Mouse (Mus musculus): ENCODE results near the gene Satb1. TPM values are rescaled to one million over a fixed set of nuclear protein-coding genes. Genes with fewer than 3 reads are reported as not detected.

Gene Satb1
- polyA plus RNA-seq, 1 experiment = 495 TPM

- WGBS = 84% methylated on average over 8 of the region's 8 CpGs
- H3K27ac ChIP-seq (ENCODE audit: insufficient read depth, low read depth, low read length) = no peak overlapping the region
- TF ChIP-seq POLR2A (IDR thresholded peaks at IDR 0.05; ENCODE audit: insufficient read depth, low read depth, low read length) = no peak
- no peak for TF ChIP-seq CTCF (IDR thresholded peaks at IDR 0.05; ENCODE audit: insufficient read depth, low read depth, low read length)
- H3K4me3 ChIP-seq (ENCODE audit: insufficient read depth, low read depth, low read length) = no peak overlapping the region
- H3K4me1 ChIP-seq (ENCODE audit: control insufficient read depth, insufficient read depth, low read length) = peaks cover 5% of the 10 kb centered on the region; the same call in 1 of the 2 replicates
Observed at GRCm38 (mm10) chr17:51763600-51763999, 69.5 kb downstream of the Satb1 start.

DNA sequence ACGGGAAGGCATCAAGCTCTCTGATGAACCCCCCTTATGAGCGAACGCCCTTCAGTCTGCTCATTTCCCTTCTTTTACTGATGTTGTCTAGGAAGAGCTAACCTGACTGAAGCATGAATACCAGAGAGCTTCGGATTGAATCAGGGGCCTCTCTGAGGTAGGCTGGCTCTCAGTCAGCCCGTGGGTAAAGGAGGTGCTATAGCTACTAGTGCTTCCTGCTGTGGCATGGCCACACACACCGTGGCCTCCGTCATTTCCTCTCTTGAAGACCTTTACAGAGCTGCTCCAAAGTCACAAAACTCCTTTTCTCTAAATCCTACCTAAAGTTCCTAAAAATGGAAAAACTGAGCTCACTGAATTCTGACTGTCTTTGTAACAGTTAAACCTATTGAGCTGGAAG lies 70.6 kb downstream of the Satb1 start:
- TF ChIP-seq POLR2A (IDR thresholded peaks at IDR 0.05; ENCODE audit: insufficient read depth, low read depth, low read length) (no peak), CTCF (IDR thresholded peaks at IDR 0.05; ENCODE audit: insufficient read depth, low read depth, low read length) (no peak)
- H3K4me3 ChIP-seq (ENCODE audit: insufficient read depth, low read depth, low read length) = no peak overlapping the region
- WGBS = 91% methylated on average over 7 of the region's 7 CpGs
- H3K4me1 ChIP-seq (ENCODE audit: control insufficient read depth, insufficient read depth, low read length) = peaks cover 5% of the 10 kb centered on the region; the same call in 1 of the 2 replicates
- no peak overlapping the region for H3K27ac ChIP-seq (ENCODE audit: insufficient read depth, low read depth, low read length)

DNA sequence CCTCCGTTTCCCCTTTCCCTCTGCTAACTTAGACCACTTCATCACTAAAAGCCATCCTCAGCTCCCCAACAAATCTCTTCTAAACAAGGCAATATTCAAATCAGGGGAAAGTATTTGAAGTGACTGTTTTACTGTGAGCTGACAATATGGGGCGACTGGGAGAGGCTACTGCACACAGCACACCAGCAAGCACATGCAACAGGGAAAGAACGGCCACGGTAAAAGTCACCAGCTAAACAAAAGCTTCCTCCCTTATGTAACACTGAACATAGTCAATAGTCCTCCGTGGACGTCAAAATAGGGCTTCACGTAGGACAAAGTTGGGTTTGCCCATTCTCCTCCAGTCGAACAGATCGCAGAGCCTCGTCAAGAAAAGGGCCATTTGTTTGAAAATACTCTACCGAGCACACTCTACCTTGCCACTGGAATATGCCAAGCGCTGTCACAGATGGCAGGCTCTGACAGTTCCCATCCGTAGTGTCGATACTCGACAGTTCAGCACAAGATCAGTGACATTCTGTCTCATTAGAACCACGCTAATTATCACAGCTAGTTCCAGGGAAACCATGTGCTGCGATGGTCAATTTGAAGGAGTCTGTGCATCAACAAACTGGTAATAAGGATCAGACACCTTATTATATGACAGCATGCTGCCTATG lies 72.0 kb downstream of the Satb1 start:
- 56% methylated on average over 17 of the region's 17 CpGs for WGBS
- Histone ChIP-seq H3K4me3 (ENCODE audit: insufficient read depth, low read depth, low read length) (no peak overlapping the region), H3K4me1 (ENCODE audit: control insufficient read depth, insufficient read depth, low read length) (peaks cover 5% of the 10 kb centered on the region; the same call in 1 of the 2 replicates), H3K27ac (ENCODE audit: insufficient read depth, low read depth, low read length) (no peak overlapping the region)
- no peak for TF ChIP-seq CTCF (IDR thresholded peaks at IDR 0.05; ENCODE audit: insufficient read depth, low read depth, low read length)
- no peak for TF ChIP-seq POLR2A (IDR thresholded peaks at IDR 0.05; ENCODE audit: insufficient read depth, low read depth, low read length)

DNA sequence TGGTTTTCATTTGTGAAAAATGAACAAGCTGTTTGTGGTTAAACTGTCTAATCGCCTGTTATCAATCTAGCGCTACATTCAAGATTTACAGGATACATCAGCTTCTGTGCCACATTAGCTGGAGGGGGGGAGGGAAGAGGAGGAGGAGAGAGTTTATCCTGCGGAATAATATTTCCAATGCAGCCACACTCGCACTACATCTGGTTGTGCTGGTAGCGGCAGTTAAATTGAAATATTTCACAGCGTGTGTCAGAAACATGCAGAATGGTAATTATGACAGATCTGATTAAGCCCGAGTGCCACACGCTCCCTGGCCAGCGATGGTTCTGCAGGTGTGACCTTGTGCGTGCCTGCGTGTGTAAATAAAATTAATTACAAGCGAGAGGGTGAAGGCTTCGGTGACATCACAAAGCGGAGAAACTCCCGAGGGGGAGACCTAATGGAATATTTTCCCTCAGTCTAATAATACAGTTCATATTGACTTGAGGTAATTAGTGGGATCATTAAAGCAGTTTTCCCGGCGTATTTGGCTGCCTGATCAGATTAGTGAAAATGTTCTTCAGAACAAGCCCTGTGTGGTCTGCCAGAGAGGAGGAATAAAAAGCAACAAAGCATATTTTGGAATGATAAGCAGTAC lies 72.7 kb downstream of the Satb1 start:
- TF ChIP-seq CTCF (IDR thresholded peaks at IDR 0.05; ENCODE audit: insufficient read depth, low read depth, low read length) (no peak), POLR2A (IDR thresholded peaks at IDR 0.05; ENCODE audit: insufficient read depth, low read depth, low read length) (no peak)
- Histone ChIP-seq H3K4me1 (ENCODE audit: control insufficient read depth, insufficient read depth, low read length) (peaks cover 5% of the 10 kb centered on the region; the same call in 1 of the 2 replicates), H3K27ac (ENCODE audit: insufficient read depth, low read depth, low read length) (no peak overlapping the region), H3K4me3 (ENCODE audit: insufficient read depth, low read depth, low read length) (peak overlapping the region; percentile 44)
- 23% methylated on average over 17 of the region's 17 CpGs for WGBS

GRCm38 (mm10) chr17:51759509-51759908 lies 73.6 kb downstream of the Satb1 start:
- H3K27ac ChIP-seq (ENCODE audit: insufficient read depth, low read depth, low read length) = no peak overlapping the region
- no peak for TF ChIP-seq CTCF (IDR thresholded peaks at IDR 0.05; ENCODE audit: insufficient read depth, low read depth, low read length)
- no peak for TF ChIP-seq POLR2A (IDR thresholded peaks at IDR 0.05; ENCODE audit: insufficient read depth, low read depth, low read length)
- no peak overlapping the region for H3K4me3 ChIP-seq (ENCODE audit: insufficient read depth, low read depth, low read length)
- WGBS = 67% methylated on average over 4 of the region's 4 CpGs
- peaks cover 5% of the 10 kb centered on the region; the same call in 1 of the 2 replicates for H3K4me1 ChIP-seq (ENCODE audit: control insufficient read depth, insufficient read depth, low read length)

DNA sequence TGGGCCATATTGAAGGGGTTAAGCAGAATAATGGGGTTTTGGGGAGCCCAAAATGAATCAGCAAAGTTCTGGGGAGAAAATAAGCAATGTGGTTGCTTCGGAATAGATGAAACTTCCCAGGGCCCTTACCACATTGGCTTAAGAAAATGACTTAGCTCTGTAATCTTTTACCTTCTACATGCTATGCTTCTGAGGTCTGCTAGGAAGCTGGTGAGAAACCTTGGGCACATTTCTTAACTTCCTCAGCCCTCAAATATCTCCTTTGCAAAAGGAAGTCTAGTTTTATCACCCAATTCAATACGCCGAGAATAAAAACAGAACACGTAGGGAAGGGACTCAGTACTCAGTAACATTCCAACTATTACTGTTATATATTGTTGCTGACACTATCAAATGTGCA lies 80.9 kb downstream of the Satb1 start:
- H3K4me1 ChIP-seq (ENCODE audit: control insufficient read depth, insufficient read depth, low read length) = no peaks in the 10 kb centered on the region
- 95% methylated on average over 4 of the region's 4 CpGs for whole genome bisulfite sequencing
- no peak overlapping the region for H3K27ac ChIP-seq (ENCODE audit: insufficient read depth, low read depth, low read length)
- H3K4me3 ChIP-seq (ENCODE audit: insufficient read depth, low read depth, low read length) = no peak overlapping the region
- TF ChIP-seq POLR2A (IDR thresholded peaks at IDR 0.05; ENCODE audit: insufficient read depth, low read depth, low read length) (no peak), CTCF (IDR thresholded peaks at IDR 0.05; ENCODE audit: insufficient read depth, low read depth, low read length) (no peak)

- Histone ChIP-seq H3K4me1 (ENCODE audit: control insufficient read depth, insufficient read depth, low read length) (no peaks in the 10 kb centered on the region), H3K4me3 (ENCODE audit: insufficient read depth, low read depth, low read length) (no peak overlapping the region), H3K27ac (ENCODE audit: insufficient read depth, low read depth, low read length) (no peak overlapping the region)
- 67% methylated on average over 9 of the region's 9 CpGs for WGBS
- no peak for TF ChIP-seq POLR2A (IDR thresholded peaks at IDR 0.05; ENCODE audit: insufficient read depth, low read depth, low read length)
- TF ChIP-seq CTCF (IDR thresholded peaks at IDR 0.05; ENCODE audit: insufficient read depth, low read depth, low read length) = no peak
Observed at GRCm38 (mm10) chr17:51747204-51747603, 85.9 kb downstream of the Satb1 start.

DNA sequence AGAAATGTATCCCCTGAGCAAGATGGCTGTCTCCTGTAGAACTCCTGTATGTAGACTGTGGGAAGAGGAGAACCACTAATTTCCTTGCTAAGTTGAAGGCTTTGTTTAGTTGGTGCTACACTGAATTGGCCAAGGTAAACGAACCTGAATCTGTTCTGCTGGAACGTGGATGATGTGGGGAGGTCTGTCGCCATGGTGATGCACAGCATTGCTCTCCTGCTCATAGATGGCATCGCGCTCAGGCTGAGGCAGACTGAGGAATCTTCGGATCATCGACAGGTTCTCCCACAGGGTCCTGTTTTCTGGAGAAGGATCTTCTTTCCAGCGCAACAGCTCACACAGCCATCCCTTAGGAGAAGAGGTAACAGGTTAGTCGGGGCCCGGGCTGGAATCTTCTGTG lies 90.6 kb downstream of the Satb1 start:
- Histone ChIP-seq H3K4me1 (ENCODE audit: control insufficient read depth, insufficient read depth, low read length) (peaks cover 3% of the 10 kb centered on the region), H3K27ac (ENCODE audit: insufficient read depth, low read depth, low read length) (no peak overlapping the region), H3K4me3 (ENCODE audit: insufficient read depth, low read depth, low read length) (no peak overlapping the region)
- 82% methylated on average over 10 of the region's 10 CpGs for WGBS
- TF ChIP-seq POLR2A (IDR thresholded peaks at IDR 0.05; ENCODE audit: insufficient read depth, low read depth, low read length) (no peak), CTCF (IDR thresholded peaks at IDR 0.05; ENCODE audit: insufficient read depth, low read depth, low read length) (no peak)

- Histone ChIP-seq H3K27ac (ENCODE audit: insufficient read depth, low read depth, low read length) (no peak overlapping the region), H3K4me1 (ENCODE audit: control insufficient read depth, insufficient read depth, low read length) (peaks cover 3% of the 10 kb centered on the region), H3K4me3 (ENCODE audit: insufficient read depth, low read depth, low read length) (no peak overlapping the region)
- WGBS = 94% methylated on average over 10 of the region's 10 CpGs
- TF ChIP-seq CTCF (IDR thresholded peaks at IDR 0.05; ENCODE audit: insufficient read depth, low read depth, low read length) (no peak), POLR2A (IDR thresholded peaks at IDR 0.05; ENCODE audit: insufficient read depth, low read depth, low read length) (no peak)
Observed at GRCm38 (mm10) chr17:51741126-51741525, 92.0 kb downstream of the Satb1 start.

Data from olfactory bulb, adult 2 months (tissue).